Mouse (Mus musculus) lung, adult 2 months (tissue): ENCODE results near the gene Fbxw8.

Experiments used
- CTCF ChIP-seq: fragments of 200-500 bp; IDR thresholded peaks from 2 replicates; pipeline ENCODE4 v1.5.1; 2011; ENCODE audit warnings: mild to moderate bottlenecking, low read length, control low read depth; ENCODE audit not compliant: insufficient read depth
- POLR2A ChIP-seq: fragments of 200-500 bp; IDR thresholded peaks from 2 replicates; pipeline ENCODE4 v1.6.1; 2011; ENCODE audit warnings: low read depth, mild to moderate bottlenecking, control low read depth, low read length, borderline replicate concordance; ENCODE audit errors: extremely low read depth

DNA sequence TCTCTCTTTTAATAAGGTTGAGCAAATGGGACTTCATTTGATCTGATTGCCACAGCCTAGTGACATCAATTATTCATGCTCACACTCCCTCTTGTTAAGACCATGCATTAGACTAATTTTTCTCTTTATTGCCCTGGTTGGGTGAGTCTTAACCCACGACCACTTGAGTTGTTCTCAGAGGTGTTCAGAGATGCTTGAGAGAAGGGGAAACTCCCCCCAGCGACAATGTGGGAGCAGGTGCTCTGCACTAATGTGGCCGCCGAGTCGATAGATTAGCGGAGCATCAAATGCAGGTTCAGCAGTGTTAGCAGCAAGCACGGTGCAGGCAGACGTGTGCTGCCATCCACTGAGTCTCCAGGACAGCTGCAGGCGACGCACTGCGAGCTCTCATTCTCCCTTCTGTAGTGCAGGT, 75.4 kb downstream of the Fbxw8 start:
- TF ChIP-seq CTCF (no peak), POLR2A (no peak)
